Comparison of ENCODE assay signal across 8 mouse cellular contexts in the genomic region with DNA sequence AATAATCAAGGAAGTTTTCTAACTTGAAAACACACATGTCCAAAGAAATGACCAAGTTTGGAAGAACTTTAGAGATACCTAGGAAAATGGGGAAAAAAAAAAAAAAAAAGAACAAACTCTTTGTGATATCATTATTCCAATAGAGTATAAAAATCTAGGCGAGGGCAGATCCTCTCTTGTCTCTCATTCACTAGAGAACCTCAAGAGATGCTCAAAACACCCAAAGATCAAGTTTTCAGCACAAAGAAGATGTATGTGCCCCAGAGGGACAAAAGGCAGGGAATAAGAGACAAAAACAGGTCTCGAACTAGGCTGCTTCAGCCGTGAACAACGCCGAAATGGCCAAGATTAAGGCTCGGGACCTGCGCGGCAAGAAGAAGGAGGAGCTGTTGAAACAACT. TPM values are rescaled to one million over a fixed set of nuclear protein-coding genes. Genes with fewer than 3 reads are reported as not detected.
DNase-seq lines count a peak whose midpoint lies in the region; ATAC-seq lines count a peak whose summit lies in the region.

A gene (plus strand): TSS at position 301 of the 400 bp plus-strand sequence.

- no peaks in the 10 kb centered on the region for H3K4me1 ChIP-seq in lung, embryonic 16.5 days (replicated peaks; ENCODE audit: control insufficient read depth, insufficient read depth, low read length)
- no peaks in the 10 kb centered on the region for H3K4me1 ChIP-seq in erythroblast, embryonic 14.5 days (ENCODE audit: control insufficient read depth)
- H3K4me1 ChIP-seq in limb, embryonic 11.5 days (ENCODE audit: control insufficient read depth, insufficient read depth, low read length): no peaks in the 10 kb centered on the region

- no peaks in the 10 kb centered on the region for H3K9me3 ChIP-seq in lung, embryonic 16.5 days (ENCODE audit: control insufficient read depth, low read length)
- H3K9me3 ChIP-seq in erythroblast, embryonic 14.5 days (ENCODE audit: control insufficient read depth, low read length): peaks cover 3% of the 10 kb centered on the region; the same call in 1 of the 2 replicates
- no peaks in the 10 kb centered on the region for H3K9me3 ChIP-seq in limb, embryonic 11.5 days (ENCODE audit: control insufficient read depth, low read length)

- ATAC-seq in lung, embryonic 16.5 days (ENCODE audit: low read depth): no peak
- ATAC-seq in limb, embryonic 11.5 days (ENCODE audit: insufficient number of reproducible peaks, low FRiP score, low TSS enrichment, low read depth): no peak
- ATAC-seq in neutrophil, adult 5-6 weeks (ENCODE audit: extremely low read depth, insufficient number of reproducible peaks, low FRiP score, poor library complexity, severe bottlenecking): no peak

- no peak within 1 kb of the TSS for H3K9ac ChIP-seq in lung, embryonic 16.5 days (ENCODE audit: low read length)
- no peak within 1 kb of the TSS for H3K9ac ChIP-seq in limb, embryonic 11.5 days (ENCODE audit: low read length)

- no peak within 1 kb of the TSS for H3K4me3 ChIP-seq in lung, embryonic 16.5 days (ENCODE audit: low read length)
- no peak within 1 kb of the TSS for H3K4me3 ChIP-seq in erythroblast, embryonic 14.5 days (replicated peaks)
- no peak within 1 kb of the TSS for H3K4me3 ChIP-seq in limb, embryonic 11.5 days (ENCODE audit: low read depth, low read length)

- H3K4me2 ChIP-seq in lung, embryonic 16.5 days (ENCODE audit: low read depth, low read length): no peak within 1 kb of the TSS
- no peak within 1 kb of the TSS for H3K4me2 ChIP-seq in limb, embryonic 11.5 days (ENCODE audit: low read depth, severe bottlenecking)

- DNase-seq in lung, postnatal 10 days: no peak
- no peak for DNase-seq in heart, postnatal 14 days
- no peak for DNase-seq in limb, embryonic 11.5 days (ENCODE audit: low spot score)
- no peak for DNase-seq in spleen, postnatal 14 days (ENCODE audit: low spot score in 2 of 2)
- no peak for DNase-seq in cerebellum, postnatal 25 days

- H3K27me3 ChIP-seq in lung, embryonic 16.5 days (ENCODE audit: control insufficient read depth, insufficient read depth, low read depth, low read length): no peaks in the 10 kb centered on the region
- H3K27me3 ChIP-seq in erythroblast, embryonic 14.5 days (ENCODE audit: control insufficient read depth): no peaks in the 10 kb centered on the region
- no peaks in the 10 kb centered on the region for H3K27me3 ChIP-seq in limb, embryonic 11.5 days (ENCODE audit: control insufficient read depth, insufficient read depth, low read length)

- intact Hi-C loops in heart, postnatal 14 days (cut with DNase I): no loop called here

- WGBS in lung, embryonic 16.5 days: 86% methylated on average over 8 of the region's 8 CpGs
- WGBS in limb, embryonic 11.5 days: 85% methylated on average over 6 of the region's 8 CpGs

- H3K36me3 ChIP-seq in lung, embryonic 16.5 days (ENCODE audit: control insufficient read depth, insufficient read depth, low read length): no peaks in the 10 kb centered on the region
- H3K36me3 ChIP-seq in erythroblast, embryonic 14.5 days (ENCODE audit: control insufficient read depth): no peaks in the 10 kb centered on the region
- H3K36me3 ChIP-seq in limb, embryonic 11.5 days (ENCODE audit: control insufficient read depth, insufficient read depth, low read length): no peaks in the 10 kb centered on the region

- H3K27ac ChIP-seq in lung, embryonic 16.5 days (ENCODE audit: low read length): no peak within 1 kb of the TSS
- H3K27ac ChIP-seq in limb, embryonic 11.5 days (replicated peaks; ENCODE audit: low read depth, low read length): no peak within 1 kb of the TSS

RNA-seq across cellular contexts. Expression of the gene that starts here (rescaled TPM):
- 776 and 778 TPM in 2 replicates for polyA plus RNA-seq in lung, embryonic 16.5 days (2015; fragmentation: Nextera tagmentation; extraction: Ambion mirVana)
- polyA plus RNA-seq in erythroblast, embryonic 14.5 days (2012): 79.9 and 182 TPM in 2 replicates
- total RNA-seq in heart, postnatal 14 days (2021): 100 to 1,000 TPM; 387 to 449 TPM
- polyA plus RNA-seq in limb, embryonic 11.5 days (2014; fragmentation: Nextera tagmentation; extraction: Ambion mirVana): 1,006 and 1,041 TPM in 2 replicates
- 984 and 1,239 TPM in 2 replicates for total RNA-seq in neutrophil, adult 5-6 weeks (2017)
